Mouse (Mus musculus): ENCODE data around the gene Mthfsd. TPM values are rescaled to one million over a fixed set of nuclear protein-coding genes. Genes with fewer than 3 reads are reported as not detected.

The Mthfsd gene
- polyA plus RNA-seq, 1 experiment from 2014 or later: 66.9 TPM

- WGBS: 86% methylated on average over 7 of the region's 7 CpGs
- peaks cover 17% of the 10 kb centered on the region; the same call in 1 of the 2 replicates for H3K27me3 ChIP-seq
- H3K4me1 ChIP-seq: peaks cover 18% of the 10 kb centered on the region; the same call in 1 of the 2 replicates
- no peak overlapping the region for H3K4me2 ChIP-seq (replicated peaks)
- H3K4me3 ChIP-seq: no peak overlapping the region
- H3K9ac ChIP-seq: no peak overlapping the region
- H3K9me3 ChIP-seq: no peaks in the 10 kb centered on the region
- ATAC-seq (ENCODE audit: insufficient number of reproducible peaks, insufficient read depth, low FRiP score, low TSS enrichment): no peak
- H3K27ac ChIP-seq: no peak overlapping the region
- H3K36me3 ChIP-seq: no peaks in the 10 kb centered on the region
Measured at GRCm38 (mm10) chr8:121059098-121059497, 49.1 kb downstream of the Mthfsd start.

- H3K9me3 ChIP-seq: no peaks in the 10 kb centered on the region
- peaks cover 17% of the 10 kb centered on the region; the same call in 1 of the 2 replicates for H3K27me3 ChIP-seq
- H3K27ac ChIP-seq: no peak overlapping the region
- no peak overlapping the region for H3K9ac ChIP-seq
- 50% methylated on average over 9 of the region's 9 CpGs for WGBS
- no peak overlapping the region for H3K4me3 ChIP-seq
- H3K36me3 ChIP-seq: no peaks in the 10 kb centered on the region
- ATAC-seq (ENCODE audit: insufficient number of reproducible peaks, insufficient read depth, low FRiP score, low TSS enrichment): no peak
- no peak overlapping the region for H3K4me2 ChIP-seq (replicated peaks)
- H3K4me1 ChIP-seq: peaks cover 9% of the 10 kb centered on the region; the same call in 1 of the 2 replicates
Measured at GRCm38 (mm10) chr8:121058081-121058480, 50.1 kb downstream of the Mthfsd start.

GRCm38 (mm10) chr8:121047441-121047840 lies 60.8 kb downstream of the Mthfsd start:
- Histone ChIP-seq H3K4me1 (peaks cover 5% of the 10 kb centered on the region; the same call in 1 of the 2 replicates), H3K4me2 (replicated peaks) (no peak overlapping the region), H3K27ac (no peak overlapping the region), H3K36me3 (no peaks in the 10 kb centered on the region), H3K9ac (no peak overlapping the region), H3K9me3 (no peaks in the 10 kb centered on the region), H3K4me3 (no peak overlapping the region), H3K27me3 (0 out of 2 replicates have a peak, but pooled peaks cover 4% of the 10 kb centered on the region)
- 68% methylated on average over 9 of the region's 9 CpGs for WGBS
- ATAC-seq (ENCODE audit: insufficient number of reproducible peaks, insufficient read depth, low FRiP score, low TSS enrichment): no peak

GRCm38 (mm10) chr8:121043719-121044440 lies 64.3 kb downstream of the Mthfsd start:
- Histone ChIP-seq H3K36me3 (no peaks in the 10 kb centered on the region), H3K9ac (no peak overlapping the region), H3K4me1 (no peaks in the 10 kb centered on the region), H3K4me3 (no peak overlapping the region), H3K27ac (no peak overlapping the region), H3K27me3 (peaks cover 9% of the 10 kb centered on the region; the same call in 1 of the 2 replicates), H3K4me2 (replicated peaks) (no peak overlapping the region), H3K9me3 (no peaks in the 10 kb centered on the region)
- ATAC-seq (ENCODE audit: insufficient number of reproducible peaks, insufficient read depth, low FRiP score, low TSS enrichment): no peak
- 53% methylated on average over 19 of the region's 19 CpGs for WGBS

Small RNA genes lying within 50 kb of the gene (microRNA-seq; reads per million reads assigned to microRNA genes)
- gene Gm27530: not detected

Other genes starting within 250 kb of the Mthfsd start
- gene Foxf1, start 24.0 kb downstream of the Mthfsd start, polyA plus RNA-seq (2016; fragmentation: Nextera tagmentation; extraction: Ambion mirVana): 35.0 and 35.9 TPM in 2 replicates
- 26.8 and 29.8 TPM in 2 replicates for gene Foxc2, start 7.8 kb upstream of the Mthfsd start, polyA plus RNA-seq (2016; fragmentation: Nextera tagmentation; extraction: Ambion mirVana)
- gene Foxl1, start 19.5 kb upstream of the Mthfsd start, polyA plus RNA-seq (2016; fragmentation: Nextera tagmentation; extraction: Ambion mirVana): 4.6 and 5.2 TPM in 2 replicates